Mouse (Mus musculus): ENCODE results near the gene Podnl1.

Podnl1 gene

DNA sequence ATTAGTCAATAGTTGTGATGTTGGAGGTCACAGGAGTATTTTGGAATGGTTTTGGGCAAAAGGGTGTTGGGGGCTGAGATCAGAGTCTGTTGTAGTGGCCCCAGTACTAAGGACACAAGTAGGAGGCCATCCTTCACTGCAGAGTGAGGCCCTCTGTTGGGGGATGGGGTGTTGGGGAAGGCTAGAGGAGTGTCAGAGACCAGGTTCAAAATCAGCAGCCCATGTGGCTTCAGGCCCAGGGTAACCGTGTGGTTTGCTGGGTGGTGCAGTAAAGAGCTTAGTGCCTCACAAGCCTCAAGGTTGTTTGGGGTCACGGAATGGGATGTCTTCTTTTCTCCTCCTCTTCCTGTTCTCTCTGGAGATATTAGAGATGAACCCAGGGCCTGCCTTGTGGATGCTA is 953 bp downstream of the Podnl1 start:
- DNase-seq (ENCODE audit: low read depth in 2 of 2, low spot score in 2 of 2): no peak

DNA sequence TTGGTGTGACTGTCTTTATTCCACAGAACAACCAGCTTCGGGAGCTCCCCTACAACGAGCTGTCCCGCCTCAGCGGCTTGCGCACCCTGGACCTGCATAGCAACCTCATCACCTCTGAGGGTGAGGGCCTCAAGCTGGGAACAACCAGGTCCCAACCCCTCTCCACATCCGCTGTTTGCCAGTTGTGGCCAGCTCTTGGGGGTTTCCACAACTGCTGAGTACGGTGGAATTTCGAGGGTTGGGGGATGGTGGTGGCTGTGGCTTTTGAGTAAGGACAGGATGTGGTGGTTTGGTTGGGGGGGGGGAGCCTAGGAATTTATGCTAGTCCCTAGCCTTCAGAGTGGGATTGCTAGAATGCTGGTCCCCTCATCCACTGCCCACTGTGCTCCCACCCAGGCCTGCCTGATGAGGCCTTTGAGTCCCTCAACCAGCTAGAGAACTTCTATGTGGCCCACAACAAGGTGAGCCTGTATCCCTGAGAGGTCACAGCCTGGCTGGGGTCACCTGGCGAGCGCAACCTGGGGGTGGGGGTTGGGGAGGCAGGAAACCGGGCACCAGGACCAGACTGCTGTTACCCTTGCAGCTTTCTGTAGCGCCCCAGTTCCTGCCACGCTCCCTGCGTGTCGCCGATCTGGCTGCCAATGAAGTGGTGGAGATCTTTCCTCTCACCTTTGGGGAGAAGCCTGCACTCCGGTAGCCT is 1.6 kb downstream of the Podnl1 start:
- peak; percentile 77 to 80 for DNase-seq (ENCODE audit: low read depth in 2 of 2, low spot score in 2 of 2)

DNA sequence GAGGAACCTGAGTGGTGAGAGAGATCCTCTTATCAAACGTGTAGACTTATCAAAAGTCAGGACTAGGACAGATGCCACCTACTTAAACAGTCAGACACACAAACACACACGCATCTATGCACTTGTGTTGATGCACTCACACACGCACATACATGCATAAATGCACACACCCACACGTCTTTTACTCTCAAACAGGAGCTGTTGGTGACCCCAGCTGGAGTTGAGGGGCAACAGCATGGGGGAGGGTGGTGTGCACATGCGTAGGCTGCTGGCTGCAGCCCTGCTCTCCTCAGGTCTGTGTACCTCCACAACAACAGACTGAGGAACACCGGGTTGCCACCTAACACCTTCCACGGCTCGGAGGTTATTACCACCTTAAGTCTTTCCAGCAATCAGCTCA is 2.5 kb downstream of the Podnl1 start:
- DNase-seq (ENCODE audit: low read depth in 2 of 2, low spot score in 2 of 2): peak in 1 of 2 experiments; percentile 58

DNA sequence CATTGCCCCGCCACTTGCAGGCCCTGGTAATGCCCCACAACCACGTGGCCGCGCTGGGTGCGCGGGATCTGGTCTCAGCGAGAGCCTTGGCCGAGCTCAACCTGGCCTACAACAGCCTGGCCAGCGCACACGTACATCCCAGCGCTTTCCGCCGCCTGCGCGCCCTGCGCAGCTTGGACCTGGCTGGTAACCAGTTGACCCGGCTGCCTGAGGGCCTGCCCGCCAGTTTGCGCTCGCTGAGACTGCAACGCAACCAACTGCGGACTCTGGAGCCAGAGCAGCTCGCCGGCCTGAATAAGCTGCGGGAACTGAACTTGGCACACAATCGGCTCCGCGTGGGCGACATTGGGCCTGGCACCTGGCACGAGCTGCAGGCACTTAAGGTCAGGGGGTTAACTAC is 5.0 kb downstream of the Podnl1 start:
- DNase-seq (ENCODE audit: low read depth in 2 of 2, low spot score in 2 of 2): no peak

DNA sequence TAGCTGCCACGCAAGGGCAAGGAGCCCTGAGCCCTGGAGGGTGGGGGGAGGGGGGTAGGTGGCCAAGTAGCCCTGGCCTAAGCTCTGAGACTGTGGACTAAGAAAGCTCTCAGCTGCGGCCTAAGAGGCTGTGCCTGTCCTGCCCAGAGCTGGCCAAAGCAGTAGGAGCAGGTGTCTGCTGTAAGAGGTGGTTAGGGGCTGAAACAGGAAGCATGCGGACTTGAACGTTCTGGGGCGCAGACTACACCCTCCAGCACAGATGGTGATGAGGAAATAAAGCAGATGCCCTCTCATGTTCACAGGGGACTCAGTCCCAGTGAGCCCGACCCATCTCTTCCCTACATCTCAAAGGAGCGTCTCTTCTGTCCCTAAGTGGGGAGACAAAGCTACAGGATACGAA is 6.4 kb downstream of the Podnl1 start:
- no peak for DNase-seq (ENCODE audit: low read depth in 2 of 2, low spot score in 2 of 2)

DNA sequence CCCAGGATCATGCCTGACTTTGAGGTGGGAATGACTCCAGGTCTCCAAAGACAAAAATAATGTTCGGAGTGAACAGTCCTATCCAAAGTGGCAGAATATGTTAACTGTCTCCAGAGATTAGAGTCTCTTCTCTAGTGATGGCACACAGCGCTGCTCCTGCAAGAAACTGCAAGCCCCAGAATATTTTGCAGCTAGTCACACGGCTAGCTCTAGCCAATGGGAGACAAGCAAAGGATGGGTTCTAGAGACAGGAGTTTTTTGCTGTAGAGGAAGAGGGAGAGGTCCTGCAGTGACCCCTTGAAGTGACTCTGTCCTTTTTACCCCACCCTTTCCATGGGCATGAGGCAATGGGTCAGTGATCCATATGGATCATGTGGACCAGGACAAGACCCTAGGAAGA is 12.1 kb downstream of the Podnl1 start:
- no peak for DNase-seq (ENCODE audit: low read depth in 2 of 2, low spot score in 2 of 2)

DNA sequence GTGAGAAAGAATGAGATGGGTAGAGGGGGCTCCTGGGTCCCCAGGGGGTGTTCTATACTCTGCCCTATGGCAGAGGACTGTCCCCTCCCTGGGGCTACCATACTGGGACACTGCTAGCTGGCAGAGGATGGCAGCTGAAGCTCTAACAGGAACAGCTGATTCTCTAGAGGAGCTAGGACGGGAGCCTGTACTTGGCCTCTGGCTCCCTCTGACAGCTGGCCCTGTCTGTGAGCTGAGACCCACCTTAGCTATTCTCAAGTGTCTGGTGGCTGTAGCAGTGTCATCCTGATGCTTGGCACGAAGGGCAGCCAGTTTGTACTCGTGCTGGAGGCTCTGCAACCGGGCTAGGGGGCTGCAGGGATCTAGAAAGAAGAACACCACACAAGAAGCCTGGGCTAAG is 15.0 kb downstream of the Podnl1 start:
- no peak for DNase-seq (ENCODE audit: low read depth in 2 of 2, low spot score in 2 of 2)

DNA sequence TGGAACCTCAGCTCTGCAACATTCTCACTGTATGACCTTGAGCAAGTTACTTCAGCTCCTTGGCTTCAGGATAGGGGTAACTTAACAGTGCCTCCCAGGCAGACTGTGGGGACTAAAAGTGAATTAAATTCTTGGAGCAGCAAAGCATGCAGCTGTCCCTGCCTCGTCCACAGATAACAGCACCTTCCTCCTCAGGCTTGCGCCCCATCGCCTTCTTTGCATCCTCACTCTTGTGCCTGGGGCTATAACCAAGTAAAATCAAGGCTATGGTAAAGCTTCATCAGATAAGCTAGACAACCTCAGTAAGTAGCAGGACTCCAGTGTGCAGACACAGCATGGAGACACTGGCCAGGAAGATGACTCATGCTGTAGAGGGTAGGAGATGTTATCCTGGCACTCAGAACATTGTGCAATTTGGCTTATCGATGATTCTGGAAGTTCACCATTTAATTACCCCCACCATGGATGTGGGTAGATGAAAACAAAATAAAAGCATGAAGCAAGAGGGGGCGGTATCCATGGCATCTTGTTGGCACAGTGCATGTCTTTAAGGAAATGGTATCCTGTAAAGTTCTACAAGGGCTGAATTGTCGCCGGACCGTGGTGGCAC is 19.0 kb downstream of the Podnl1 start:
- DNase-seq (ENCODE audit: low read depth in 2 of 2, low spot score in 2 of 2): no peak

DNA sequence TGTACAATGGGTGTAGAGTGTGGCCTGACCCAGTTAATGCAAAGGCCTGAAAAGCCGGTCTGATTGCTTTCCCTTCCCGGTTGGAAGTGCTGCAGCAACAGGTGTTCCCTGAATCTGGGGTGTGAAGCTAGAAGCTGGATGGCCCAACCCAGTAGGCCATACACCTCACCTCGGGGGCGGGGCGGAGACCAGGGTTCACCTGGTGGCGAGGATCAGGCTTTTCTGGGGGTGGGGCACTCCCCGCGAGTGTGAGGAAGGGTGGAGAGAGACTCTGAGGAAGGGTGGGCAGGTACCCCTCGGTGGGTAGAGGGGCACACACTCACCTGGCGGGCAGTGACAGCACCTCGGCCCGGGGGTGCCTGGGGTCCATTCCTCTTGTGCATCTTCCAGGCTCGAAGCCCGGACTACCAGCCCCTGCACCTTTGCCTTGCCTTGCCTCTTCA is 21.6 kb downstream of the Podnl1 start:
- DNase-seq (ENCODE audit: low read depth in 2 of 2, low spot score in 2 of 2): no peak

DNA sequence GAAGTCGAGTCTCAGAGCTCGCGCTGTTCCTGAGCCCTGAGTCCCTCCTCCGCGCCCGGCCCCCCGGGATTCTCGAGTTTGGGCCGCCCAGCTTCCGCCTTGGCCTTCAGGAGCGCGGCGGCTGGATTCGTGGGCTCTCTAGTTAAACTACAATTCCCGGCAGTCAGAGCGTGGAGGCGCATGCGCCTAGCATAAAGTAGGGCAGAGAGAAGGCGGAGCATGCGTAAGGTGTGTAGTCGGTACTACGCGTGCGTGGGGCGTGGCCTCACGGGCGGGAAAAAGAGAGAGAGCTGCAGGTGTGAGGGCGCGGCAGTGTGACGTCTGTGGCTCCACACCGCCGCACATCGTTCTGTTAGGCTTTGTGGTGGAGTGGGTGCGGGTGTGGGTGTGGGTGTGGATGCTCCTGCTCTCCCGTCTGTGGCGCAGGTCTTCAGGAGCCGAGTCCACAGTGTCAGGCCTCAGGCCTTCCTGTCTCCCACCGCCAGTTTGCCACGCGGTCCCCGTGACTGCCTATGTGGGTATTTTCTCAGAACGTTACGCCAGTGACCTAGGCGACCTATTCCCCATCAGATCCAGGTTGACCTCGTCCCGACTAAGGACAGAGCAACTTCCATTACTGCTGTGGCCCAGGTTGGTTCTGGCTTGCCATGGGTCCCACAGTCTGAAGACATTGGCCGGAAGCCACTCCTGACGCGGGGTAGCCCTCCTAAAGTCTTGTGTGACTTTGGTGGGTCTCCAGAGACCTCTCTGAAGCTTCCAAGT is 22.2 kb downstream of the Podnl1 start, which contains the start of the genes Cc2d1a and 4930432K21Rik:
Gene Cc2d1a (minus strand): TSS at position 168 of the 762 bp plus-strand sequence.
Gene 4930432K21Rik (plus strand): TSS at position 257 of the 762 bp plus-strand sequence.
- DNase-seq (ENCODE audit: low read depth in 2 of 2, low spot score in 2 of 2): peak; percentile 88 to 92

DNA sequence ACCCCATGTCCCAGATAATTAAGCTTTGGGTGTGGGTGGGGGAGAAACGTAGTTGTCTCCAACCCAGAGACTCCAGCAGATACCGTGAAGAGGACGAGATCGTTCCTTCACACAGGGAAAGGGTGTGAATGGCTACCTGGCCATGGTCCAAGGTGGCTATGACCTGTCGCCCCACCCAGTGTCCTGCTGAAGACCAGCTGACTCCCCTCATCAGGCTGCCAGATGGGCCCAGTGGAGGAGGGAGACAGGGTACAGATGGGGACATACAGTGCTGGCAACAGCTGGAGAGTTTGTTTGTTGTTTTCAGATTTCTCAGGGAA is 22.7 kb downstream of the Podnl1 start:
- no peak for DNase-seq (ENCODE audit: low read depth in 2 of 2, low spot score in 2 of 2)

DNA sequence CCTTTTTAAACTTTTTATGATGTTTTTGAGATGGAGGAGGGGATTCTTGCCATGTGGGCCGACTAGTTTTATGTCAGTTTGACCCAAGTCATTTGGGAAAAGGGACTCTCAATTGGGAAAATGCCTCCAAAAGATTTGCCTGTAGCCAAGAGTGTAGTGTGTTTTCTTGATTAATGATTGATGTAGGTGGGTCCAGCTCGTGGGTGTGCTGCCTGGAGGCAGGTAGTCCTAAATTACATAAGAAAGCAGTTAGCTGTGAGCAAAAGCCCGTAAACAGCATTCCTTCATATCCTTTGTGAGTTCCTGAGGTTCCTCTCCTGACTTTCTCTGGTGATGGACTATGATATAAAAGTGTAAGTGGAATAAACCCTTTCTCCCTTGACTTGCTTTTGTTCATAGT is 23.4 kb downstream of the Podnl1 start:
- no peak for DNase-seq (ENCODE audit: low read depth in 2 of 2, low spot score in 2 of 2)

DNA sequence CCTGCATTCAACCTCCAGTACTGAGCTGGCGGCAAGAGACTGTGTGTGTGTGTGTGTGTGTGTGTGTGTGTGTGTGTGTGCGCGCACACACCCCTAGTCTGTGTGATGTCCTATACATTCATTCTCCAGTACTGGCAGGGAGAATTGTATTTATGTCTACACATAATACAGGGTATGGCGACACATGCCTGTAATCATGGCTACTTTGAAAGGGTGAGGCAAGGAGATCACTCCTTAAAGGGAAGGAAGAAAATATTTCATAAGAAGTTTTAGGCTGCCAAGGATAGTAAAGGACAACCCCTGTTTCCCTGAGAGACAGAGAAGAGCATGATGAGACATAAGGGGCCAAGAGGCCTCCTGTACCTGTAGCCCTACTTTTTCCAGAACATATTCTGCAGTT is 31.8 kb downstream of the Podnl1 start:
- DNase-seq (ENCODE audit: low read depth in 2 of 2, low spot score in 2 of 2): no peak

DNA sequence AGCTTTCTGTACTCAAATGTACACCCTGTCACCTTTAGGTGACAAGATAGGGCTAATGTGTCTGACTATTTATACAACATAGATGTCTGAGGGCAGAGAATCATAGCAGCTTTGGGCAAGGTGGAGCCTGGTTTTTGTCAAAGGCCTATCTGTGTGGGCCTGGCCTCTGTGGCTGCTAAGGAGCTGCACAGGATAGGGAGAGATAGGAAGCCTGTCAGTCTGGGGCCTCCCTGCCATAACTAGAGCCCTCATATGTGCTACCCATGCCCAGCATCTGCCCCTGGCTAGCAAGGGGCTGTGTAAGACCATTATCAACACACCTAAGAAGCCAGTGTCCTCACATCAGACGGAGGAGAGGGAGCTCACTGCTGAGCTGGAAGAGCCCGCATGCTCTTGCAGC is 41.9 kb downstream of the Podnl1 start:
- DNase-seq (ENCODE audit: low read depth in 2 of 2, low spot score in 2 of 2): no peak

DNA sequence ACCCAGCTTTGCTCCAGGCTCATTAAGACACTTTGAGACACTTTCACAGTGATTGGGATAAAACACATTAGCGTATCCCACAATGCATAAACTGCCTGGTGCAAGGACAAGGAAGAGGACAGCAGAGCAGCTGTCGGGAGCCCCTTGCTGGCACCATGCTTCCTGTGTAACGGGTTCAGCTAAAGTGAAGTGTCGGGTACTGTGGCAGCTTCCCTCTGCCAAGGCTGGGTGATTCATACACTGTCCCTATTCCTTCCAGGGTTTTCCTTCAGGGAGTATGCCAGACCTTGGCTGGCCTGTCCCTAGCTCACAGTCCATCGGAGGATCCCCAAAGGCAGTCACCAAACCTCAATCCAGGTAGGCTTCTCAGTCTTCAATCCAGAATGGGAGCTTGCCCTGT is 44.3 kb downstream of the Podnl1 start:
- no peak for DNase-seq (ENCODE audit: low read depth in 2 of 2, low spot score in 2 of 2)

DNA sequence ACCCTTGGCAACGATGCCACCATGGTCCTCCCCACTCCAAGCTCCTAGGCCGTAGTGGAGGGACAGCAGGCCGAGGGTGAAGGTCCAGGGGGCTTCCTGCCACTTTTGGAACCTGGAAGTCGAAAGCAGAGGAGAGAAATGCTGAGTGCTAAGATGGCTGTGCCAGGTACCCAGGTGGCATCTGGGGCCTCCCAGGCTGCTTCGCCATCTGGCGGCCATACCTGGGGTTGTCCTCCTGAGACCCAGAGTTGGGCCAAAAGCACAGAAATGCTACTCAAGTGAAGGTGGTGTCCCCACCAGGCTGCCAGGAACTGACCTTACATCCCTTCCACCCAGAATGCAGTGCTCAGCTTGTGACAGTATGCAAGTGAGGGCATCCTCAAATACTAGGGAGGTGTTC is 48.1 kb downstream of the Podnl1 start:
- no peak for DNase-seq (ENCODE audit: low read depth in 2 of 2, low spot score in 2 of 2)

DNA sequence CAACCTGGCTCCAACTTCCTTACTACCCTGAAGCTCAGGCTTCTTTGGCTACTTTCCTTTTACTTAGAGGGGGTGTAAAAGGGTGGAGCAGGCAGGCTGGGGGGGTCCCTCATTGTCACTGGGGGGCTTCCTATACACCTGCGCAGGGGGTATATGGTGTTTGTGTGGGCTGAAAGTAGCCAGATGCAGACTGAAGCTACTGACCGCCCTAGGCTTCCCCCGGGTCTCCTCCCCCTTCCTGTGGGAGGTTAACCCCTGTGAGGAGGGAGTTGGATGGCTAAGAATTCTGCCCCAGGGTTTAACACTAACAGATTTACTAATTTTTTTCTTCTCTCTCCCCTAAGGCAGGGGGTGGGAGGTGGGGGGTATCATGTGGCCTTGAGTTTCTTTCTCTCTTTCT is 50.8 kb downstream of the Podnl1 start:
- DNase-seq (ENCODE audit: low read depth in 2 of 2, low spot score in 2 of 2): no peak

DNA sequence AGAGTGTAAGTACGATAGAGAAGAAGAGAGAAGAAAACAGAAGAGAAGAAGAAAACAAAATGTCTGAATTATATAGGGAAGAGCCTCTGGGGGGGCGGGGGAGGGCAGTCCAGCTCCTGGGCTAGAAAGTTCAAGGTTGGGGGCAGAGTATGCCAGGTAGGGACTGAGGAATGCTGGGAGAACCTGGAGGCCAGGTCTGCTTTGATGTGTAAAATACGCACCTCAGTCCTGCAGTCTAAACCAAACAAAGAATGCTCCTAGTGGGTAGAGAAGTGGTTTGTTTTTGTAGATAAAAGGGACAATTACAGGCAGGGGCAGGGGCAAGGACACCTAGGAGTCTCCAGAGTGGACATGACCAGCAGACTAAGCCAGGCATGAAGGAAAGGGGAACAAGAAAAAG is 51.6 kb downstream of the Podnl1 start:
- no peak for DNase-seq (ENCODE audit: low read depth in 2 of 2, low spot score in 2 of 2)

DNA sequence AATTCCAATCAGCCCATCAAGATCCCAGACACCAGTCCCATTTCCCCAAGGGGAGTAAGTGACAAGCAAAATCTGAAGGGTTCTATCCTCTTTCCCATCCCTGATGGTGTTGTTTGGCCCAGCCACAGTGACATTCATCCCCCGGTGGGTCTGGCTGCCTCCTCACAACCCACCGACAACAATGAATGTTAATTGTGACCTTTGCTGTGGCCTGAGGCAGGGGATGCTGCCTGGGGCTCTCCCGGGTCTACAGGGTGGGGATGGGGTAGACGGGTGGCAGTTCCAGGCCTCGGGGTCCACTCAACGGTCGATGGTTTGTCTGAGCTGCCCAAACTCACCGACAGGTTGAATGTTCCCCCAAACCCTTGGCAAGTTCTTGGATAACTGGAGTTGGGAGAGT is 52.8 kb downstream of the Podnl1 start:
- DNase-seq (ENCODE audit: low read depth in 2 of 2, low spot score in 2 of 2): no peak

DNA sequence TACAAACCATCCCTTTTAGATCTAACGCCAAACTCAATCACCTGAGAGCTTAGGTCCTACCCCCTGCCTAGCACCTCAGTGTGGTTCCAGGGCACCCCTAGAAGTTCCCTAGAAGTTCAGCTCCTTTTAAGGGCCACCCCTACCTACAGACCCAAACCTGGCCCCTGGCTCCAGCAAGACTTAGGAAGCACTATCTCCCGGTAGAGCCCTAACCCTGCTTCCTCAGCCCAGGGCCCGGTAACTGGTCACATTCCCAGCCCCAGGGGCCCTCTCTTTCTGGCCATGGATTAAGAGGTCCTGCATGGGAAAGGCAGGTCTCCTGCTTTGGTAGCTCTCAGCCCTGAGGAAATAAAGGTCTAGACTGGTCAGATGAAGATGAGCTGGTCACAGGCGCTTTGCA is 54.2 kb downstream of the Podnl1 start:
- no peak for DNase-seq (ENCODE audit: low read depth in 2 of 2, low spot score in 2 of 2)

DNA sequence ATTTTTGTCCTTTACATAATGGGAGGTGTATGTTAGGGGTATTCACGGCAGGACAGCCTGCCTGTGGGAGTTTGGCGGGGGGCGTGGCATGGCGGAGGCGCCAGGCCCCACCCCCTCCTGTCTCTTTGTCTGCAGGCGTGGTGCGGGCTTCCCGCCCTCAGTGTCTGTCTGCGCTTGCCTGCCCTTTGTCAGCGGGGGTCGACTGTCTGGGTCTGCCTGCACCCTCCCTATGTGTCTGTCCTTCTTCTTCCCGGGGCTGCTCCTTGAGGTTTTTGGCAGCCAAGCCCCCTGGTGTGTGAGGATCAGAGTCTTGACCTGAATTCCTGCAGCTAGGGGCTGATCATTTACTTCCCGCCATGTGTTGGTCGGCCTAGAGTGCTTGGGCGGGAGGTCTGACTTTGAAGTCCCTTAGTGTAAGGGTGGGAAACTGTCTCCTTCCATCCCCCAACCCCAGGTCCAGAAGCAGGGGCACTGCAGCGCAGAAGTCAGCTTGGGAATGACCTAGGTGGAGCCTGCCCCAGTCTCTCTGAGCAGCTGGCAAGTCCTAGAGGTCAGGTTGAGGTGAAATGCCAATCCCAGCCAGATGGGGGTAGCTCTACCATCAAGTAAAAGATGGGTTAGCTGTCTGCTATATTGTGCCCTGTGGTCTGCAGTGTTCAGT is 54.9 kb downstream of the Podnl1 start:
- peak in 1 of 2 experiments; percentile 32 for DNase-seq (ENCODE audit: low read depth in 2 of 2, low spot score in 2 of 2)

Measured in CD8-positive naive resting alpha-beta T cell, adult 2 months (primary cell).